Mouse (Mus musculus) G1E (cell line): ENCODE measurements around the gene Slc25a25. TPM values are rescaled to one million over a fixed set of nuclear protein-coding genes. Genes with fewer than 3 reads are reported as not detected.

ENCODE experiments used
- ATAC-seq: 2 replicates; pipeline ENCODE4 v1.8.0; 2016; ENCODE audit warnings: mild to moderate bottlenecking; ENCODE audit not compliant: insufficient number of reproducible peaks, poor library complexity, low FRiP score, severe bottlenecking; ENCODE audit errors: extremely low read depth
- DNase-seq: peaks from one replicate; pipeline ENCODE4 v3.0.0; 2012; ENCODE audit warnings: low spot score
- H3K27me3 ChIP-seq: 2 replicates; pipeline ENCODE4 v1.6.1; 2012; ENCODE audit warnings: mild to moderate bottlenecking, low read length, inconsistent platforms; ENCODE audit not compliant: insufficient read depth
- H3K36me3 ChIP-seq: replicated peaks from 2 replicates; pipeline ENCODE3; 2012; ENCODE audit warnings: mild to moderate bottlenecking, inconsistent platforms
- H3K4me1 ChIP-seq: 2 replicates; pipeline ENCODE4 v1.6.1; 2012; ENCODE audit warnings: low read depth, low read length, inconsistent platforms, mixed read lengths; ENCODE audit not compliant: insufficient read depth
- H3K4me3 ChIP-seq: 2 replicates; pipeline ENCODE4 v1.5.1; 2012; ENCODE audit warnings: low read depth, mild to moderate bottlenecking, inconsistent platforms, low read length, moderate library complexity, mixed read lengths
- H3K9me3 ChIP-seq: replicated peaks from 2 replicates; pipeline ENCODE4 v1.6.1; 2012; ENCODE audit warnings: inconsistent platforms
- CTCF ChIP-seq: IDR thresholded peaks from 2 replicates; pipeline ENCODE4 v1.5.1; 2012; ENCODE audit warnings: low read depth, low read length, inconsistent platforms, mixed read lengths
- GATA1 ChIP-seq: IDR thresholded peaks from 2 replicates; pipeline ENCODE4 v1.6.1; 2012; ENCODE audit warnings: borderline replicate concordance, low read length, inconsistent platforms, mixed read lengths
- GATA2 ChIP-seq: IDR thresholded peaks from 2 replicates; pipeline ENCODE4 v1.6.1; 2012; ENCODE audit warnings: low read depth, low read length, inconsistent platforms, borderline replicate concordance
- POLR2AphosphoS5 ChIP-seq: IDR thresholded peaks from 2 replicates; pipeline ENCODE4 v1.6.1; 2012; ENCODE audit warnings: low read depth, low read length, inconsistent platforms; ENCODE audit not compliant: insufficient replicate concordance
- TAL1 ChIP-seq: conservative IDR thresholded peaks from 2 replicates; pipeline ENCODE4 v1.6.1; 2012; ENCODE audit warnings: low read depth, low read length, inconsistent platforms, mixed read lengths
- polyA plus RNA-seq: library from polyadenylated mRNA; stranded (reverse); fragments of >175 nt; gene quantifications from 2 replicates; pipeline ENCODE4 v1.2.3, GENCODE M21; 2012
- total RNA-seq, 2 experiments: library from RNA; stranded (forward) in 1 of 2; stranded (reverse) in 1 of 2; fragments of 200-1000 nt in 1 of 2; fragments of >200 nt in 1 of 2; fragmentation: Nextera tagmentation in 1 of 2; gene quantifications; 2 replicates each; pipeline ENCODE4 v1.2.3; 2014 to 2017

The Slc25a25 gene
- total and polyA plus RNA-seq, 3 experiments: 6.5 to 25.4 (median 6.8) TPM

DNA sequence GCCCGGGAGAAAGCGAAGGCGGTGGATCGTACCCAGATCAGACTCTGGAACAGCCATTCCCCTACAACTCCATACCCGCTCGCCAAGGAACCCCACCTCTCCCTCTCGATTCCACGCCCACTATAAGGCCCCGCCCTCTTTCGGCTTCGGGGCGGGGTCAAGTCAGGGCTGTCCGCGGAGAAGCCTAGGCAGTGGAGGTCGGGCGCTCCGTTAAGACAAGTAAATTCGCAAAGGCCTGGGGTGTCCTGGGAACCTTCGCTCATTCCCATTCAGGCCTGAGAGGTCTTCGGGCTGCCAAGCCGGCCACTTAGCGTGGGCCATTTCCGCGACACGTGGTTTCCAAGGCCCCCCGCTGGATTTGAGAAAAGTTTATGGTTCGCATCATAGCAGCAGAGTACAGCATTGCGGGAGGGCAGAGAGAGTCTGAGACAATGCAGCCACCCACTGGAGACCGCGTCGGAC, 55.7 kb downstream of the Slc25a25 start, which contains the start of gene Ptges2:
TSS of gene Ptges2 (plus strand) at position 413 of the 462 bp plus-strand sequence.
- Histone ChIP-seq H3K36me3 (peaks cover 31% of the 10 kb centered on the region), H3K27me3 (peaks cover 24% of the 10 kb centered on the region), H3K4me1 (peaks cover 34% of the 10 kb centered on the region), H3K9me3 (0 out of 2 replicates have a peak, but pooled peaks cover 4% of the 10 kb centered on the region), H3K4me3 (peak within 1 kb of the TSS; percentile 96)
- TF ChIP-seq TAL1: no peak
- TF ChIP-seq GATA1: no peak
- no peak for TF ChIP-seq GATA2
- TF ChIP-seq CTCF: no peak
- no peak for TF ChIP-seq POLR2AphosphoS5
- peak; percentile 88 for DNase-seq
- ATAC-seq: peak; percentile 76

DNA sequence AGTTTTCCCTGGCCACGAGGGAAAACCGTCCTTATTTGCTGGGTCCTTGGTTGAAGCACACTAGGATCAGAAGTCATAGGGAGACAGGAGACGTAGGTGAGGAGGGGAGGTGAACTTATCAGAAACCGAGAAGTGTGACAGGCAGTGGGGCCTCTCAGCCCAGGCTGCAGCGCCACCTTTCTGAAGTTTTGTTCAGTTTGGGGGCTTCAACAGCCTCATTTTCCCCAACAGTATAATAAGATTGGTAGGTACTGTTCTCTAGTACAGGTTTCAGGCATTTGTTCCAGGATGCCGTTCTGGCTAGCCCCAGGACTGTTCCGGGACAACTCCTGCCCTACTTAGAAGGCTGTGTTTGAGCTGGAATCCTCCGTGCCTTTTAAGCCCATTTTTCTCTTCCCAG, 56.3 kb downstream of the Slc25a25 start:
- DNase-seq: peak; percentile 64
- TF ChIP-seq TAL1 (no peak), GATA1 (no peak), CTCF (no peak), POLR2AphosphoS5 (no peak), GATA2 (no peak)
- H3K9me3 ChIP-seq: 0 out of 2 replicates have a peak, but pooled peaks cover 4% of the 10 kb centered on the region
- H3K4me1 ChIP-seq: peaks cover 31% of the 10 kb centered on the region
- peaks cover 29% of the 10 kb centered on the region for H3K27me3 ChIP-seq
- H3K36me3 ChIP-seq: peaks cover 25% of the 10 kb centered on the region
- no peak for ATAC-seq
- H3K4me3 ChIP-seq: peak overlapping the region; percentile 96

DNA sequence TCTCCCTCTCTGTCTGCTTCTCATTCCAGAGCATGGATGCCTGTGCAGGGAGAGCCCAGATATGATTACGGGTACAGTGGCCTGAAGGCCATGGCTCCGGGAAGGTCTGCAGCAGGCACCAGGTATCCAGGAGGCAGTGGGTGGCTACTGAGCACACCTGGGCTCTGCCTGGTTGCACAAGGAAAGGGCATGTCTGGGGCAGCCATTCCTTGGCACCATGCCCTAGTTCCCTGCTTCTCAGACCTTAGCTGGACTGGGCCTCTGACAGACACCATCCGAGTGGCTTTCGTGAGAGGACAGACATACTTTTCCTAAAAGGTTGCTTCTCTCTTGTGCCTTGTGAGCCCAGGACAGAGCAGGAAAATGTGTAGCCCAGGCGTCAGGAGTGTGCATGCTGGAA, 59.2 kb downstream of the Slc25a25 start:
- ATAC-seq (no peak), DNase-seq (no peak)
- peaks cover 20% of the 10 kb centered on the region for H3K4me1 ChIP-seq
- H3K9me3 ChIP-seq: 0 out of 2 replicates have a peak, but pooled peaks cover 4% of the 10 kb centered on the region
- H3K36me3 ChIP-seq: no peaks in the 10 kb centered on the region
- H3K27me3 ChIP-seq: peaks cover 54% of the 10 kb centered on the region
- H3K4me3 ChIP-seq: no peak overlapping the region
- TF ChIP-seq POLR2AphosphoS5 (no peak), CTCF (no peak), TAL1 (no peak), GATA1 (no peak), GATA2 (no peak)

DNA sequence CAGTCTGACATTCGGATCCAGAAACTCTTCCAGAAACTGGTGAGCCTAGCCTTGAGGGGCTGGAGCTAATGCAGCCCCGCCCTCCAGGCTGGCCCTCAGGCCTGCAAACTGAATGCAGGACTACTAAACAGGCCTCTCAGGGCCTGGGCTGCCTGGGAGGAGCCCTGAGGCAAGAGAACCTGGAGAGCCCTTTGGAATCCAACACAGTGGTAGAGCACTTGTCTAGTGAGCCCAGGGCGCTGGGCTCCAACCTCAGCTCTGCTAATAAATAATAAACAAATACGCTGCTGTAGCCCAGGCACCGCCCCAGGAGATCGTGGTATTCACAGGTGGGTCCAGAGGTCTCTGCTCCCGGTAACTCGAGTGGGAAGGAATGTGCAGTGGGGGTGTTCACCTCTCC, 60.4 kb downstream of the Slc25a25 start:
- no peak for ATAC-seq
- no peak overlapping the region for H3K4me3 ChIP-seq
- no peaks in the 10 kb centered on the region for H3K36me3 ChIP-seq
- DNase-seq: no peak
- 0 out of 2 replicates have a peak, but pooled peaks cover 4% of the 10 kb centered on the region for H3K9me3 ChIP-seq
- no peak for TF ChIP-seq GATA1
- peaks cover 65% of the 10 kb centered on the region for H3K27me3 ChIP-seq
- peaks cover 11% of the 10 kb centered on the region for H3K4me1 ChIP-seq

DNA sequence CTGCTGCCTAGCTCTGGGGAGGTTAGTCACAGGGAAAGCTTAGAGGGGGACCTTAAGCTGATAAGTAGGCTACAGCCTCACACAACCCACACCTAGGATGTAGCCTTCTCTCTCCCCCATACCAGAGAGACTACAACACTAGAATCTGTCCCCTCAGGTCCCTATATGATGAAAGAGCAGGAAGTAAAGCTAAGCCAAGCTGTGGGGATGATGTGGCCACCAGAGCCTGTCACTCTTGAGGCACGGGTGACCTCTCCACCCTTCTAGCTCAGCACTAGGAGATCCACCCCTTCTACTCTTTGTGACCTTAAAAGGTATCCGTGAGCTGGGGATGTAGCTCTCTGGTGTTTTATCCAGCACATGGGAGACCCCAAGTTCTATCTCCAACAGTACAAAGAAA, 62.1 kb downstream of the Slc25a25 start:
- TF ChIP-seq GATA2 (no peak), GATA1 (no peak), TAL1 (no peak), POLR2AphosphoS5 (no peak), CTCF (no peak)
- Histone ChIP-seq H3K27me3 (peaks cover 80% of the 10 kb centered on the region), H3K9me3 (0 out of 2 replicates have a peak, but pooled peaks cover 4% of the 10 kb centered on the region), H3K4me1 (no peaks in the 10 kb centered on the region; the same call in none of the 2 replicates), H3K4me3 (no peak overlapping the region), H3K36me3 (no peaks in the 10 kb centered on the region)
- ATAC-seq: no peak
- DNase-seq: no peak

DNA sequence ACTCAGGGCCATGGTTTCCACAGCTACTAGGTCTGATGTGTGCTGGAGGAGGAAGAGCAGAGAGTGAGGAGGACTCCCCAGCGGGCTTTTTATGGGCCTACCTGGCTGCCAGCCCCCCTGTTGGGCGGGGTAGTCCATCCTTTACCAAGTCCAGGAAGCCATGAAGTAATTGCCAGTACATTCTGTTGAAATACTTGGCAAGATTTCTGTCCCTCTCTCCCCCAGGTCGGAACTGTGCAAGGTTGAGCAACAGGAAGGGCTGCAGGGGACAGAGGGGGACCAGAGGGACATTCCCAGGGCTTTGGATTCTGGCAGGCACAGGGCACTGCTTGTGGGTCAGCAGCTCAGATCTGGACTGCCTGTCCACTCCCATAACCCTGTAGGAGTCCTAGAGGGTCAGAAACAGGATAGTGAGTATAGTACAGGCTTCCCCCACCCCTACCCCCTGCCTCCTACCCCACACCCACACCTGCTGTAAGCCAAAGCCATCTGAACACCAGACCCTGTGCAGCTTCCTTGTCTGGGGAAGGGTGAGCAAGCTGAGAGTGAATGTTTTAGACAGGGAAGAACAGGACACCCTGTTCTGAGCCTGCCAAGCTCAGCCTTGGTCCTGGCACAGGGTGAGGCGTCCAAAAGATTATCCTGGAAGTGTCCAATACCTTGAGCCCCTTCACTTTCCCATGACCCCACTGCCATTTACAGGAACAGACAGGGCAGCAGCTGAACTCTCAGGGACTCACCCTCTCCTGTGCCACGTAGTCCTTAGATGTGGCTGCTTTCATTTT, 63.3 kb downstream of the Slc25a25 start, which contains the start of gene Lcn2:
TSS of gene Lcn2 (minus strand) at position 547 of the 785 bp plus-strand sequence.
- no peaks in the 10 kb centered on the region for H3K36me3 ChIP-seq
- ATAC-seq (no peak), DNase-seq (no peak)
- H3K9me3 ChIP-seq: no peaks in the 10 kb centered on the region
- H3K4me3 ChIP-seq: no peak within 1 kb of the TSS
- H3K27me3 ChIP-seq: peaks cover 84% of the 10 kb centered on the region
- H3K4me1 ChIP-seq: peaks cover 7% of the 10 kb centered on the region
- TF ChIP-seq POLR2AphosphoS5 (no peak), GATA2 (no peak), CTCF (no peak), TAL1 (no peak), GATA1 (no peak)
